Mouse (Mus musculus): Measurements from ENCODE around the gene Ubxn6. TPM values are rescaled to one million over a fixed set of nuclear protein-coding genes. Genes with fewer than 3 reads are reported as not detected.

Gene Ubxn6
- total RNA-seq, 4 experiments from 2014 or later = 67.6 to 93.5 (median 82.6) TPM

DNA sequence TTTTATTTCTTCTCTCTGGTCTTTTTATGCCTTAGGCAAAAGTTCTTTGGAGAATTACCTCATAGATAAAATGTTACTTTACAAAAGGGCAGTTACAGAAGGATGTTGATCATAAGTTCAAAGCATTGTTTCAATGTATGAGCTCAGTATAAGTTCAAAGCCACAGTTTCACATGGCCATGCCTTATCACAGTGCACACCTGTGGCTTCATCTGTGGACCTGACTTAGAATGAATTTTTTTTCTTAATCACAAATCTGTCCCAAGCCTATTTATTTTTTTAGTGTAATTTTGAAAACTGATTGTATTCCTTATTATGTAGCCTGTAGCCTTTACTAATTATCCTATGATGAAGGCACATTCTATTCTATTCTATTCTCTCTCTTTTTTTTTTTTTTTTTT is 19.9 kb downstream of the Ubxn6 start:
- DNase-seq = no peak

DNA sequence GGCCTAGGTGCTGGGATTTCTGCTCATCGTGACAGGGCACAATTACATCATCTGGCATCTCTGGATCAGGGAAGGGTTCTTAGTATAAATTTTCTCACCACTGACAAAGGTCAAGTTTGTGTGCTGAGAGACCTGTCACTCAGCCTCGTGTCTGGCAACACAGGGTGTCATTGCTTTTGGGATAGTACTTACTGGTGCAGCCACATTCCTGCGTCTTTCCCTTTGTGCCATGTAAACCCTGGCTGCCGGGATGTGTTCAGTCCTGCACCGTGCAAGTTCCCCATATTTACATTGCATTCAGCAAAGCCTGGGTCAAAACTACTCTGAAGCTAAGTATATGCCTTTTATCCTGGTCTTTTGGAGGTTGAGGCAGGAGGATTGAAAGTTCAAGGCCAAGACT is 23.5 kb downstream of the Ubxn6 start:
- no peak for DNase-seq

DNA sequence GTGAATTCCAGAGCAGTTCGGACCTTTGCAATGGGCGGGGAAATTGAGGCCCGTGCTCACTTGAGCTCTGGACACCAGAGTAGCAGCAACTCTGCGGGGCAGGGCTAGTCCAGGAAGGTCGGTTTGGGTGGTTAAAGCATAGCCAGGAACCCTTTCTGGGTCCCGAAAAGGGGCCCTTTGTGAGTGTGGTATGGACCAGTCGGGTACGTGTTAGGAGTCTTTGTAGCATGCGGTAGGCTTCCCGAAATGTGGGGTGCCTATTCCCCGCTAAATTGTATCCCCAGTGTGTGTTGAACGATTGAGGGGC is 34.0 kb downstream of the Ubxn6 start:
- no peak for DNase-seq

DNA sequence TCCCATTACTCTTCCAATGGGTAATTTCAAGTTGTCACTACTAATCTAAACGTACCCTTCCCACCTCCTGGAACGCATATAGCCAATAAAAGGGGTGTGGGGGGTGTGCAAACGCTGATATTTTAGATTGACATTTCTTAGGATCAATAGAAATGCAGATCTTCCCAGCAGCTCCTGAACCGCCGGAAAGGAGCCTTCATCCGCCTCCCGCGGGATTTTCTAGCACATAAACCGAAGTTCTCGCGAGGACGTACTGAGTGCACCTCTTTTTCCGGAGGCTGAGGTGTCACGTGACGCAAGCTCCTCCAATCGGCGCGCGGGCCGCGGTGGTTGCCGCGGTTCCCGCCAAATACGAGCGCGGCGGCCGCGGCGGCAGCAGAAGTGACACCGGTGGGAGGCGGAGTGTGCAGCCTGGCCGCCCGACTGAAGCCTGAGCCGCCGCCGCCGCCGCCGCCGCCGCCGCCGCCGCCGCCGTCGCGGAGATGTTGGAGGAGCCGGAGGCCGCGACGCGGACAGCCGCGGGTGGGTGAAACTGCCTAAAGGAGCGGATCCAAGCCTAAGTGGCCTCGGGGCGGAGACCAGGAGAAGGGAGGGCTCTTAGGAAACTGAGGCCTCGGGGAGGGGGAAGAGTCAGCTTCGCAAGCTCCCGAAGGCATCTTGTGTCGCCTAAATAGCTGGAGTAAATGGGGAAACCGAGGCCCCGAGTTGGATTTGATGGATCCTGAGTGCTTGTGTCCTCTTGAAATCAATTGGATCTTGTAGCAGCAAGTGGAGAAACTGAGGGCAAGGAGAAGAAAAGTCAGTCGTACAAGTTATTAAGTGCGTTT is 34.6 kb downstream of the Ubxn6 start, which contains the start of gene Chaf1a:
Gene Chaf1a, plus strand, starts transcription at position 410 of the 827 bp plus-strand sequence.
- peak; percentile 98 for DNase-seq

DNA sequence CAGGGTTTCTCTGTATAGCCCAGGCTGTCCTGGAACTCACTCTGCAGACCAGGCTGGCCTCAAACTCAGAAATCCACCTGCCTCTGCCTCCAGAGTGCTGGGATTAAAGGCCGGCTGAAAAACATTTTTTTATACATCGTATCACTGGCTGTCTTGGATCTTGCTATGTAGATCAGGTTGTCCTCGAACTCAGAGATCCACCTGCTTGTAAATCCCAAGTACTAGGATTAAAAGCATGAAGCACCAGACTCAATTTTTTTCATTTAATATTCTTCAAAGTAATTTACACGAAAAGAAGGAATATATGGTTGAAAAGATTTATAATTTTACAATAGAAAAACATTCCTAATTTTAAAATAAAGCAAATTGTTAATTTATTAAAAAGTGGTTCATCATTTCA is 35.5 kb downstream of the Ubxn6 start:
- DNase-seq = no peak

DNA sequence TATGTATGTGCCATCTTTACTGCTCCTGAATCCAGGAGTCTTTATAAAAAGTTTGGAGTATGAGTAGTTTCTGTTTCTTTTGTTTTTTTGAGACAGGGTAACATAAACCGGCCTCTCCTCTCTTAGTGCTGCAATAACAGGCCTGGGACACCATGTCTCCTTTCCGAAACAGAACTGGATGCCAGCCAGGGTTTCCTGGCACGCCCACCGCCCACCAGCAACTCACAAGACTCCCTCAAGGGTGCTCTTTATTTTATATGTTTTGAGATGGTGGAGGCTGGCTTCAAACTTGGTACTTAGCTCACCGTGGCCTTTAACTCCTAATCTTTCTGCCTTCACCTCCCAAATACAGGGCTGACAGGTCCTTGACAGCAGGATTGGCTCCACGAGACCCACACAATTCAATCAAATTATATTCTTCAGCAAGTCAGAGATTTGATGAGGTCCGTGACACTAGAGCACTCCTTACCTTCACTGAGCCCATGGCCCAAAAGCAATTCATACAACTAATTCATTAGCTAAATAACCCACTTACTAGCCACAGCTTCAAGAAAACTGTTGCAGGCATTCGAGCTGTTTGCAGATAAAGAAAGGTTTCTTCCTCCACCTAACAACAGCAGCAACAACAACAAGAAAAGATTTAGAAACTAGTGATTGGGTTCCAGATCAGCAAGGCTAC is 36.1 kb downstream of the Ubxn6 start:
- no peak for DNase-seq

DNA sequence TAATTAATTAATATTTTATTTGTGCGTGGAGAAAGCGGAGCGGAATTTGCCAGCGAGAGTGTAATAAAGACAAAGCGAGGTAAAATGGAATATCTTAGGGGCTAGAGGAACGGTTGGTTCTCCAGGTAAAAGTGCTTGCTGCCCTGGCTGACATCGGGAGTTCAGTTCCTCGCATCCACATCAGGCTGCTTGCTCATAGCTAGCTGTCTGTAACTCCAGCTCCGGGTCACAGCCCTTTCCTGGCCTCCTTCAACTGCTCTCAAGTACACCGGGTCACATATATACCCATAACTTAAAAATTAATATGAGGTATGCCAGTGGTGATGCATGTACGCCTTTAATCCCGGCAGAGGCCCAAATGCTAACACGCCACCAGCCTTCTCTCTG is 37.9 kb downstream of the Ubxn6 start:
- no peak for DNase-seq

DNA sequence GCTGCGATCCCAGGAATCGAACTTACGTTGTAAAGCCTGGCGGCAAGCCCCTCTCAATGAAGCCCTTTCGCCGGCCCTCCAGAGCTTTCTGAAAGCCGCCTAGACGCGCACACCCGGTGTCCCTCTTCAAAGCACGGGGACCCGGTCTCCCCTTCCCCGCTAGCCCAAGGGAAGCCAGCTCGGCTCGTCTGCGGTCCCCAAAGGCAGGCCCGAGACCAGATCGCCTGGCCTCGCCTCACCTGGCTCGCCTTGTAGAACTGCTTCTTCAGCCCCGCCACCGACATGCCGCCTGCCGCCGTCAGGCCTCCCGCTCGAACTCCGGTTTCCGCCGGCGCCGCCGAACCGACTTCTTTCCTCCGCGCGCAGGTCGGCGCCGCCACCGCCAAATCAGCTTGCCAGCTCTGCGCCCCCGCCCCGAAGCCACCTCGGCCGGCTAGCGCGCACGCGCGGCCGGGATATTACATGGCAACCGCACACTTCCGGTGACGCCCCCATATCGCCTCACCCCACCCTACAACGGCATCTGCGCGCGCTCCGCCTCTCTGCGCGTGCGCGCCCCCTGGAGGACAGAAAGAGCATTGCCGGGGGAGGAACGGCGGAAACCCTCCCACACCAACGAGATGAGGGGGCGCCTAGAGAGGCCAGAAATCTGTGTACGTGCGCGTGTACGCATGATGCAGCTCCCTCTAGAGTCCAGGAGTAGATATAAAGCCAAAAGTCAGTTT is 38.5 kb downstream of the Ubxn6 start, which contains the start of gene Sh3gl1:
Gene Sh3gl1, minus strand, starts transcription at position 460 of the 725 bp plus-strand sequence.
- DNase-seq = peak; percentile 99

DNA sequence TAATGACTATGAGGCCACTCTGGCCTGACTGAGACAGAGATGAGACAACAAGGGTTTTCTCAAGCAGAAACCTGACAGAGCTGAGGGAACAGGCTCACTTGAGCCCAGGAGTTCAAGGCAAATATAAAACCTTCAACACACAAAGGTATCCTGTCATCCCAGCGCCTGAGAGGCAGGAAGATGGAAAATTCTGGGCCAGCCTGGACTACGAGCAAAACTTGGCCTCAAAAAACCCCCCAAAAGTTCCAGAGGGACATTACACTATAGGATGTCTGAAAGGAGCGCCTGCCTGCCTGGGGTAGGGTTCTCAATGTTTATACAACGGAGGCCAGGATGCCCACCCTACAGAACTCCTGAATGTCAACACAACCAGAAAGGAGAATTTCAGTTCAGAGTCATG is 39.6 kb downstream of the Ubxn6 start:
- DNase-seq = no peak

DNA sequence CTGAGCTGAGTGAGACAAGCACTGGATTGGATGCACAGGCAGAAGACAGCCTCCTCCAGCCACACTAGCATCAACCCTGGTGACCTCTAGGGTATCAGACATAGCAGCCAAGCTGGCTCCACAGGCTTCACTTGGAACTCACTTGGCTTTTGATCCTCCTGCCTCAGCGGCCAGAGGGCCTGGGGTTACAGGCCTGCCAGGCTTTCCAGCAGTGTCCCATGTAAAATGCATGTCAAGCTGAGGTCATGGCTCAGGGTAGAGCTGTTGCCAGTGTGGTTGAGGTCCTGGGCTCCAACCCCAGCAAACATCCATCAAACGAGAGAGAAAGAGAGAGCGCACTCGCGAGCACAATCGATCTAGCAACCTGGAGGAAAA is 40.1 kb downstream of the Ubxn6 start:
- DNase-seq = peak; percentile 10

DNA sequence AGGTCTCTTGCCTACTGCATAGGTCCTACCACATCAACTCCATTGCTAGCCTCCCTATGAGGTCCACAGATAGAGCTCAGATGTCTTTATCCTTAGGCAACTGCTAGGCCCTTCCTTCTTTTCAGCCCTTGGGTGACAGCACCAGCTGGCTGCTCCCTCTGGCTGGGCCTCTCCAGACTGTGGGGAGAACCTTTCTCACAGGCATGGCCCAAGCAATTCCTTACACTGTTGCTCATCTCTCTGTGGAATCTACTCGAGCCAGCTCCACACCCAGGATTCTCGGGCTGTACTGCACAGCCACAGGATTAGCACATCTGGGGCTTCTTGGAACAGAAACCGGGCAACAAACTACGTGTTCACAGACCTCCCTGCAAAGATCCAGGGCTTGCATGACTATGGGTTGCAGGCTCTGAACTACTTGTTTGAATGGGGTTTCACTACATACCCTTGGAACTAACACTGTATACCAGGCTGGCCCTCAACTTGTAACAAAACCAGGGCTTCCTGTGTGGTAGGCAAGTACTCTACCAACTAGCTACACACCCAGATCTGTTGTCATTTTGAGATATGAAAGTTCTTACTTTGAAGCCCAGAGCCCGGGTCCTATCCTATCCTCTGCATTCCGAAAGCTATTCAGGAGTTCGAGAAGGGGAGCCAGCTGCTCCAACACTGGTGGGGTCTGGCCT is 40.6 kb downstream of the Ubxn6 start:
- DNase-seq = peak; percentile 10

DNA sequence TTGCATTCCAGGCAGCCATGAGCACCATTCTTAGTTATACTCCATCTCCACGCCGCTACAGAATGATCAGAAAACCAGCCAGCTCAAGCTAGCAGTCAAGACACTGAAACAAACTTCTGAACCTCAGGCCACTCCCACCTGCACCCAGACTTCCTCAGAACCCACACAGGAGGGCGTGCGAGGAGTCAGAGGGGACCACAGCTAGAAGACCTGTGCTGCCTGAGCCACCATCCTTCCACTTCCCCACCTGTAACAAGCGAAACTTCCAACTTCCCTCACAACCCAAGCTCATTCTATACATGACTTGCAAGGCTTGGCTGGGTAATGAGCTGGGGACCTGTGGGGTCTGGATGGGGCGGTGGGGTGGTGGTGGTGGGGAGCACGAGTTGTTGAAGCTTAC is 42.0 kb downstream of the Ubxn6 start:
- DNase-seq = no peak

DNA sequence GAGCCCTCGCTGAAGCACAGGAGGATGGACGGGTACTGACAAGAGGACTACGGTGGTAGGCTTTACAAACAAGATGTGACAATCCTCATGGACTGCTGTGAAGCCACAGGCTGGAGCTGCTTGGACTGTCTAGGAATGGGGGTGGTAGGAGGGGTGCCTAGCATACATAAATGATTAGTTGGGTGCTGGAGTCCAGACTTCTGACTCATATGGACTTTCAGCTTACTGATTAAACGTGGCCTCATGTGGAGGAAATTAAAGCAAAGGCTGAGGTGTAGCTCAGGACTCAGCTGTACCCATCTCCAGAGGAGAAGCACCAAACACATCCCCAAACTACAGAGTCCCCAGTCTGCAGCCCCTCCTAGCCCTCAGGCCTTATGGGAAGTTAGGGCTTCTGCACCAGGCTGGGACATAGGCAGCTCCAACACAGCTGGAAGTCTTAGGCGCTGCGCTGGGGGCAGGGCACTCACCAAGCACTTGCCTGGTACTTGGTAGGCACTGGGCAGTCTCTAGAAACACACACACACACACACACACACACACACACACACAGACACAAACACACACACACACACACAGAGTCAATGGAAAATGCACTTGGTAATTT is 42.6 kb downstream of the Ubxn6 start:
- DNase-seq = no peak

DNA sequence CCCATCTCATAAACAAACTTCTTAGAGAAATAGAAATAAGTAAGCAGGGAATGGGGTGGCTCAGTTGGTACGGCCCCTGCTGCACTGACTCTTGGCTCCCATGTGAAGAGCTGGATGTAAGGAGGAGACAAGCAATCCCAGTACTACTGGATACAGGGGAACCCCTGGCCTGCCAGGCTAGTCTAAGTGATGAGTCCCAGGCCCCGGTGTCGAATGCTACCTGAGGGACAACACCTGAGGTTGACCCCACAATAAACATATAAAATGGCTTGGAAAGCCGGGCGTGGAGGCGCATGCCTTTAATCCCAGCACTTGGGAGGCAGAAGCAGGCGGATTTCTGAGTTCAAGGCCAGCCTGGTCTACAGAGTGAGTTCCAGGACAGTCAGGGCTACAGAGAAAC is 43.4 kb downstream of the Ubxn6 start:
- DNase-seq = peak; percentile 13

DNA sequence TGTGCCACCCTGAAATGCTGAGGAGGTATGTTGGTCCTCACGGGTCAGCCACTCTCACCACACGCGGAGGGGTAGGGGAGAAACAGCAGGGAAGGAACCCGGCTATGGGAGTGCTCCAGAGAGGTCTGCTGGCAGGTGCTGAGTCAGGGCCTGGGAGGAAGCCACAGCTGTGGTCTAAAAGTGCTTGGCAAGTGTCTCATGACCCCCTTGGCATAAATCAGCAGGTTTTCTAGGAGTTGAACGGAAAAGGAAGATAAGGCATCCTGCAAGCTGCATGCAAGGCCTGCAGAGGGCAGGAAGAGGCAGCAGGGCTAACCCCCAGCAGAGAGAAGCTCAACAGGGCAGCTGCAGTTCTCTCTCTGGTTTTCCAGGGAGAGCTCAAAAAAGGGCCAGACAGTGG is 43.9 kb downstream of the Ubxn6 start:
- DNase-seq = peak; percentile 50

DNA sequence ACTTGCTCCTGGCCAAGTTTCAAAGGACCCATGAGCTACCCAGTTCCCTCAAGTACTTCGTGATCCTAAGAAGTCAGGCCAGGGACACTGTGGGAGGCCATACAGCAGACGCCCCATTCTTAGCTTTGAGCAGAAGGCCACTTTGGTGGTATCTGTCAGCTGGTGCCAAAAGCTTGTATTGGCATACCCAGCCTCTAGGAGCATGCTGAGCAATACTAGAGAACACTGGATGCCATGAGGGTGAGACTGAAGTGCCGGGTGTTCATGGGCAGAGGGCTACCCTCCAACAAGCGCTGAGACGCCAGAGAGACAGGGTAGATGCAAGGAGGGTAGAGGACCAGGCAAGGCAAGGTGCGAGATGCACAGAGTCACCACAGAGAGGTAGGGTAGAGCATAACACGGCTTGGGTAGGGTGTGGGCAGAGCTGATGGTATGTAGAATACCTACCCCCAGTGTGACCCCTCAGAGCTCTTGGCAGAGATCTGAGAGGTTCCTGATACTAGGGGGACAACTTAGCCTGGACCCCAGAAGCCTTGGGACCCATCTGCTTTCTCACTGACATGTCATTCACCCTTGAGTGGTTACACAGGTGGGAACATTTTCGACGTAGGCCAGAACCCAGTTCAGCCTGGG is 44.5 kb downstream of the Ubxn6 start:
- peak; percentile 13 for DNase-seq

DNA sequence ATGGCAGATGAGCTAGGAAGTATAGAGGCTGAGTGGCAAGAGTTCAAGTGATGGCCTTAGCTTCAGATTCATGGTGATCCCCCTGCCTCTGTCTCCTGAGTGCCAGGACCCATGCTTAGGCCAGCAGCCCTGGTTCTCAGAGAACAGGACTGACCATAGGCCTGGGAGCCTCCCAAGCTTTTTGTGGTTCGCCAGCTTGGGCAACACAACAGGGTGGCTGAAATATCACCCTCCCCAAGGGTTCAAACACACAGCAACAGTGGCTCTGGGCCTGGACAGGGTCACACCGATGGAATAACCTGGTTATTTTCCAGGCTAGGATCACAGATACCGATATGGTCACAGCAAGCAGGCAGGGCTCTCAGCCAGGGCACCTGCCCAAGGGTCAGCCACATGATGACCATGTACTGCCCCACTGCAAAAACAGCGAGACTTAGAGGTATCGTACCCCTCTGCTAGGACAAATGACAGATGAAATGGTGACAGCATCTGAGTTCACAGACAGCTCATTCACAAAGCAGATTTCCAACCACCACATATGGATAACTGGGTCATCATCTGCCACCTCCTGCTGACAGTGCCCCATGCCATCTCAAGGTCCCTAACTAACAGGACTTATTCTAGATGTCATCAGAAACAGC is 46.9 kb downstream of the Ubxn6 start:
- DNase-seq = peak; percentile 9

DNA sequence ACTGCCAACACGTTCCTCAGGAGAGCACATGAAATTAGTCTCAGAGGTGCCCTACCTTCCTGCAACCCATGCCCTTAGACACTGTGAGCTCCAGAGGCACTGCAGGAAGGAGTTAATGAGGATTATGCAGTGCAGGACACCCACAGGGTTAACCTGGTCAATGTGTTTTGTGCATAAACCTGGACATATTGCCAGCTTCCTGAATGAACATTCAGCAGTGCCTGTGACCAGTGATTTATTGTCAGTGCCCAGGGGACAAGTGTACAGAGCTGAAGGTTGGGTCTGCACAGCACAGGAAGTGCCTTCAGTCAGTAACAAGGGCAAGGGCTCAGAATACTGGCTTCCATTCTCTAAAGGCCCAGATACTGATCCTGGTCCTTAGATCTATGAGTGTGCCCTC is 47.9 kb downstream of the Ubxn6 start:
- peak; percentile 52 for DNase-seq

DNA sequence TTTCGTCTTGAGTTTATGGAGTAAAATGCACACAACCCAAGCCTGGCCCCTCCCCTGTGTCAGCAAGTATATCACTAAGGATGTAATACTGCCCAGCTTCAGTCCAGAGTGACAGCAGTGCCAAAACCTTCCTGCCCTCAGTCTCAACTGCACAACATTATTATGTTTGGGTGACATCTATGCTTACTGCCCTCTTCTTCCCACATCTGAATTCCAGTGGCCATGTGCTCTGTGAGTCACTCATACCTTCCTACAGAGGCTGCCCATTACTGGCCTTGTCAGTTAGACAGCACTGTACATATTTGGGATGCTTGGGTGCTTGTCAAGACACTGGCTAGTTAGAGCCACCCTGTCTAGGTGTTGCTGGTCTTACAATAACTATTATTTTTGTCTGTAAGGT is 48.5 kb downstream of the Ubxn6 start:
- peak; percentile 19 for DNase-seq

DNA sequence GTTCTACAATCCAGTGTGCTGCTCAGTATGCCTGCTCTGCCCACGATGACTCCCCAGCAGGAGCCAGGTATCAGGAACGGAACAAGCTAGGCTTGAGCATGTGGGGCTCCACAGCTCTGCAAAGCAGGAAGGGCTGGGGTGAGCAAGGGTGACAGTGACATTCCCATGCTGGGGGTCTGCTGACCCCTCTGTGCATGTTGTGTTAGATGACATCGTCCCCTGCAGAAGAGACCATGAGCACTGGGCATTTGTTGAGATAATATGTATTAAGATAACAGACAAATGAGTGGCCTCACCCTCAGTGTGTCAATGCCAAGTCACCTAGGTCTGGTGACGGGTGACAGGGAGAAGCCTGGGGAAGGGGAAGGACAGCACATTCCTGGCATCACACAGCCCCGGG is 49.9 kb downstream of the Ubxn6 start:
- DNase-seq = no peak

DNA sequence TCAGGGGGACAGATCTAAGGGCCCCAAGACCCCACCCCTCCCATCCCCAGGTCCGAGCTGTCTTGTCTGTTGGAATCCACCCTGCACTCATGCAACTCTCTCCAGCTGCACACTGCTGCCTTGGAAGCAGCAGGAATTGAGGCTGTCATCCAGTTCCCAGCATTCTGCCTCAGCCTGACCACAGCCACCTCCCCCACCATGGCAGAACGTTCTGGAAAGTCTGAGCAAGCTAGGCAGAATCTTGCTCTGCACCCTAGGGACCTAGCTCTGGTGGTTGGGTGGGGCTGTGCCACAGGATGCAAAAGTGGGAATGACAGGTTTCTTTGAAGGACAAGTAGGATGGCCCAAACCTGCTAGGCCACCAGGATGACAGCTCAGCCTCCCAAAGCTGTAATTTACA is 50.4 kb downstream of the Ubxn6 start:
- DNase-seq = no peak

Measured in adrenal gland, adult 8-10 months (tissue).